ENCODE assay signal across 8 mouse cellular contexts in genomic region chr19:29523230-29523582, GRCm38 (mm10). TPM values are rescaled to one million over a fixed set of nuclear protein-coding genes. Genes with fewer than 3 reads are reported as not detected.
DNase-seq lines count a peak whose midpoint lies in the region; ATAC-seq and TF ChIP-seq lines count a peak whose summit lies in the region.

No protein-coding gene starts in this region.

- H3K4me1 ChIP-seq in E14TG2a.4 (replicated peaks; ENCODE audit: low read depth, low read length): peaks cover 27% of the 10 kb centered on the region
- H3K4me1 ChIP-seq in forebrain, embryonic 15.5 days: peaks cover 21% of the 10 kb centered on the region
- no peaks in the 10 kb centered on the region for H3K4me1 ChIP-seq in liver, embryonic 11.5 days (replicated peaks; ENCODE audit: control insufficient read depth, insufficient read depth, low read length)

- H3K9ac ChIP-seq in forebrain, embryonic 15.5 days (replicated peaks): peak overlapping the region; percentile 82
- H3K9ac ChIP-seq in liver, embryonic 11.5 days (ENCODE audit: low read depth, low read length): peak overlapping the region; percentile 96

- no peaks in the 10 kb centered on the region for H3K27me3 ChIP-seq in E14TG2a.4 (ENCODE audit: insufficient read depth, low read length)
- H3K27me3 ChIP-seq in forebrain, embryonic 15.5 days: no peaks in the 10 kb centered on the region
- no peaks in the 10 kb centered on the region for H3K27me3 ChIP-seq in liver, embryonic 11.5 days (replicated peaks; ENCODE audit: control insufficient read depth, insufficient read depth, low read length)

- WGBS in forebrain, embryonic 15.5 days: 0% methylated on average over 9 of the region's 9 CpGs
- WGBS in liver, embryonic 11.5 days: under 1% methylated on average over 9 of the region's 9 CpGs

- peak overlapping the region; percentile 94 for H3K4me3 ChIP-seq in E14TG2a.4 (replicated peaks; ENCODE audit: low read length)
- H3K4me3 ChIP-seq in forebrain, embryonic 15.5 days: peak overlapping the region; percentile 78
- peak overlapping the region; percentile 93 for H3K4me3 ChIP-seq in liver, embryonic 11.5 days (ENCODE audit: low read depth, low read length)

- peaks cover 7% of the 10 kb centered on the region; the same call in 1 of the 2 replicates for H3K36me3 ChIP-seq in E14TG2a.4 (ENCODE audit: insufficient read depth, low read length)
- no peaks in the 10 kb centered on the region for H3K36me3 ChIP-seq in forebrain, embryonic 15.5 days
- H3K36me3 ChIP-seq in liver, embryonic 11.5 days (ENCODE audit: control insufficient read depth, insufficient read depth, low read length): no peaks in the 10 kb centered on the region

- DNase-seq in embryo, embryonic 10 days (ENCODE audit: low spot score): peak; percentile 74
- no peak for DNase-seq in embryo, embryonic 9.5 days (ENCODE audit: extremely low spot score)
- DNase-seq in liver, embryonic 11.5 days (ENCODE audit: low spot score): peak; percentile 51
- DNase-seq in Muller cell, postnatal 12 days (ENCODE audit: inconsistent ontology term): no peak
- no peak for DNase-seq in layer of hippocampus, postnatal 36 days
- no peak for DNase-seq in thymus, postnatal 0 days (ENCODE audit: low spot score)

- peak overlapping the region; percentile 73 for H3K4me2 ChIP-seq in forebrain, embryonic 15.5 days (replicated peaks)
- H3K4me2 ChIP-seq in liver, embryonic 11.5 days: peak overlapping the region; percentile 68

- no peak for ATAC-seq in forebrain, embryonic 15.5 days (replicated peaks)
- ATAC-seq in liver, embryonic 11.5 days (replicated peaks; ENCODE audit: low FRiP score): no peak

- no peaks in the 10 kb centered on the region for H3K9me3 ChIP-seq in E14TG2a.4 (ENCODE audit: low read length)
- no peaks in the 10 kb centered on the region for H3K9me3 ChIP-seq in forebrain, embryonic 15.5 days
- no peaks in the 10 kb centered on the region for H3K9me3 ChIP-seq in liver, embryonic 11.5 days (ENCODE audit: control insufficient read depth, low read length)

- H3K27ac ChIP-seq in forebrain, embryonic 15.5 days (replicated peaks): no peak overlapping the region
- H3K27ac ChIP-seq in liver, embryonic 11.5 days (ENCODE audit: low read depth, low read length): peak overlapping the region; percentile 72

- no peak for TF ChIP-seq CTCF in E14TG2a.4 (conservative IDR thresholded peaks at IDR 0.05; ENCODE audit: low read length)

RNA-seq across cellular contexts. Expression of gene Ric1, which starts 1.1 kb away (rescaled TPM):
- polyA plus RNA-seq in forebrain, embryonic 15.5 days (2015; fragmentation: Nextera tagmentation; extraction: Ambion mirVana): 13.2 and 13.4 TPM in 2 replicates
- polyA plus RNA-seq in liver, embryonic 11.5 days (2014; fragmentation: Nextera tagmentation; extraction: Ambion mirVana): 7.6 and 8.0 TPM in 2 replicates
- 10 to 100 TPM; 45.8 to 48.4 TPM for total RNA-seq in layer of hippocampus, postnatal 36 days (2021)
- 13.4 and 16.5 TPM in 2 replicates for polyA plus RNA-seq in thymus, postnatal 0 days (2015; fragmentation: Nextera tagmentation; extraction: Ambion mirVana)

Comparison
In these comparisons a context has a peak if more than half of its experiments do, and no peak if none do; other contexts are left out.
1. DNase-seq: peak in embryo, embryonic 10 days (single experiment) and liver, embryonic 11.5 days (single experiment); none in embryo, embryonic 9.5 days (single experiment), Muller cell, postnatal 12 days (single experiment), layer of hippocampus, postnatal 36 days (0 of 2) and thymus, postnatal 0 days (single experiment).
2. Peak in every context shown above with its lines, with median percentiles within 50 percentile points of each other: H3K4me3 ChIP-seq.